Mouse (Mus musculus) kidney, adult 9 months (tissue): Measurements from ENCODE around the gene Nlrp9b.
"Not testable (repeated sequence)": the region's sequence is repeated elsewhere in the genome, so short reads cannot be mapped to it uniquely, and the experiment has no call there.

Experiments
- DNase-seq: peaks from one replicate; pipeline ENCODE4 v3.0.0; 2022

Nlrp9b gene

DNA sequence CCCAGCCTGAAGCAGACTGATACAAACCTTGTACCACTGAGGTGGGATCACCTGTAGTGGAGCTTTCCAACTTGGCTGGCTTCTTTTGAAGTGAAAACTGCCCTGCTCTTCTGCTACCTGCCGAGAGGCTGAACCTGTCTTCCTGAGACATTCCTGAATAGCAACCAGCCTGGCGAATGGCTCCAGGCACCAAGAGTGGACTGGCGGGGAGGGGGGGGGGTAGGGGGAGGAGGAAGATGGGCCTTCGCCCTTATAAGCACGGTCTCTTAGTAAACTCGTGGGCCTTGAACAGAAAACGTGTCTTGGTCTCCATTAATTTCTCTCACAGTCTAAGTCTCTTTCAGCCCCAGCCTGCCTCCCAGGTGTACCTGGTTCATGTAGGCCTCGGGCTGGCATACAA lies at the start of gene Nlrp9b:
Gene Nlrp9b, plus strand, starts transcription at position 301 of the 400 bp plus-strand sequence.
- DNase-seq, result not testable (repeated sequence)

DNA sequence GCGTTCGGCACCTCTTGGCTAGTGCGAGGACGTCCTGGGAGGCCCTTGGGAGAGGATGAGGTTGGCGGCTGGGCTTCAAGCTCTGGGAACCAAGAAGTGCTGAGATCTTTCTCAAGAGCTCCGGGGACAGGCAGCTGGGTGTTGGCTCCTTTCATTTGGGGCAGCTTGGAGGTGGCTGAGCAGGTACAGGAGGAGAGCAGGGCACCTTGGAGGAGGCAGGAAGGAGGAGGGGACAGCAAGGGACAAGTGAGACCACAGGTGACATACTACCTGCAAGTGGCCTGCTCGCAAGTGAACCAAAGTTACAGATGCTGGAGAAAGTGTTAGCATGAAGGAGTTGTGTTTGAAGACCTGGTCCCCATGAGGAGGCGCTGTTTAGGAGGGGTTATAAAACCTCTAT lies 46.6 kb upstream of the Nlrp9b start:
- DNase-seq, result no peak

GRCm38 (mm10) chr7:19945201-19945600 lies 46.1 kb upstream of the Nlrp9b start:
- DNase-seq, result no peak

DNA sequence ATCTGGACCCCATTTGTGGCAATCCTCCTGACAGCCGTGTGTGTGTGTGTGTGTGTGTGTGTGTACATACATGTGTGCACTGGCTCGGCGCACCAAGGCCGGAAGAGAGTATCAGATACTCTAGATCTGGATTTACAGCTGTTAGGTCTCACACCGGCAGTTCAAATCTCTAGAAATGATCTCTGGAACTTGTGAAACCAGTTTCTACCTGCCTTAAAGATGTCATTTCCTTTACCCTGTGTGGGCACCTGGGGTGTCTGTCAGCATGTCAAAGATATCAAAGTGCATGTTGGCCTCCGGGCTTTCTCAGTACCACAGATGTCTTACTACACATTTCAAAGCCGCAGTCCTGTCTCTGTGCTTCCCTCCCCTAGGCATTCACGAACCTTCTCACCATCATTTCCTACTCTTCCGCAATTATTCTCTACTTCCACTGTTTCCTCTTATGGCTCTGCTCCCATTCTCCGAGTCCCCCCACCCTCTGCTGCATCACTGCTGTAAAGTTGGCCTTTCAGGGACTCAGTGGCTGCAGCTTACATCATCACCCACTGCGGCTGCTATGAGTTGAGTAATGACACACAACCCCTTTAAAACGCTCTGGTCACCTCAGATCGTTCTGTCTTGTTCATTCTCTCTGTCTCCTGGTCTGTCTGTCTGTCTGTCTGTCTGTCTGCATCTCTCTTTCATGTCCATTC lies 45.3 kb upstream of the Nlrp9b start:
- no peak for DNase-seq

- DNase-seq, result no peak
Measured at GRCm38 (mm10) chr7:19948956-19949355, 42.3 kb upstream of the Nlrp9b start.

DNA sequence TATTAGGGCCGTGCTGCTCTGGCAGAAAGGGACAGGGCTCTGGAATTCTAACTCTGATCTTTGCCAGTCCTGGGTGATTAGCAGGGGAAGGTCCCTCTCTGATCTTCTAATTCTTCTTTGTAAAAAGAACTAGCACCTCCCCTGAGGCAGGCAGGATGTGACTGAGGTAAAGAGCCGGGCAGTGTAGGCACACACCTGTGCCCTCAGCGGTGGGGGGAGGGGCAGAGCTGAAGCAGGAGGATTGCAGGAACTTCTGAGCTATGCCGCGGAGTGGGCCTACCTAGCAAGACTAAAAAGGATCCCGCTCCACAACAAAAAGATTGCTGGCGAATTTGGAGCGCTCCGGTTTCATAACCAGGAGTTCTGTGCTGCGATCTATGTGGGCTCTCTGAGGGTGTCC lies 41.3 kb upstream of the Nlrp9b start:
- DNase-seq, result no peak

- DNase-seq, result no peak
Measured at GRCm38 (mm10) chr7:19950589-19950988, 40.7 kb upstream of the Nlrp9b start, which contains the start of gene Igsf23. Gene Igsf23 (minus strand): TSS chr7:19950756.

GRCm38 (mm10) chr7:19952320-19952986 lies 38.8 kb upstream of the Nlrp9b start:
- DNase-seq, result peak; percentile 66

DNA sequence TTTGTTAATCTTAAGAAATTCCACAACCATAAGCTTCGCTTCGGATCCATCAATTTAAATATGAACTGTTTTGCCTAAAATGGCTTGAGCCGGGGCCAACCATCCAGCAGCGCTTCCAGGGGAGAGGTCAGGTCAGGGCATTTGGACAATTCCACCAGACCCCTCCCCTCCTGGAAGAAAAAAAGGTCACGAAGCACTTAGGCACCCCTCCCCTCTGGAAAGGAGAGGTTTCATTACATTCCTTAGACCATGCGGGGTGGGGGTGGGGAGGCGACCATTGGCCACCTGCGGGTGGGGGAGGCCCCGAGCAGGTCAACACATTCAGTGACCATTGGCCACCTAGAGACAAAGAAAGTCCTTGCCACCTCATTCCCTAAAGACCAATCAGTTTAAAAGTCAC lies 38.2 kb upstream of the Nlrp9b start:
- DNase-seq, result no peak

DNA sequence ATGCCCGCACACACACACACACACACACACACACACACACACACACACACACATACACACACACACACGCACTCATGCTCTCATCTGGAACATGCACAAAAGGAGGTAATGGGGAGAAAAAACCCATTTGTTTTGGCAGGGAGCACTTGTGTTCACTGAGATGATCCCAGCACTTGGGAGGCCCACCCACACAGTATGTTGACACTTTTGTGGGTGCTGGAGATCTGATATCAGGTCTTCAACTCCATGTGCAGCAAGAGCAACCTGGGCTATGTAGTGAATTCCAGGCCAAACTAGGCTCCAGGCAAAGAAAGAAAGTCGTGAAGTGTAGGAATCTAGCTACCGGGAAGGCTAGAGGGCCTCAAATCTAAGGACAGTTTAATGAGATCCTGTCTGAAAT lies 35.4 kb upstream of the Nlrp9b start:
- no peak for DNase-seq

DNA sequence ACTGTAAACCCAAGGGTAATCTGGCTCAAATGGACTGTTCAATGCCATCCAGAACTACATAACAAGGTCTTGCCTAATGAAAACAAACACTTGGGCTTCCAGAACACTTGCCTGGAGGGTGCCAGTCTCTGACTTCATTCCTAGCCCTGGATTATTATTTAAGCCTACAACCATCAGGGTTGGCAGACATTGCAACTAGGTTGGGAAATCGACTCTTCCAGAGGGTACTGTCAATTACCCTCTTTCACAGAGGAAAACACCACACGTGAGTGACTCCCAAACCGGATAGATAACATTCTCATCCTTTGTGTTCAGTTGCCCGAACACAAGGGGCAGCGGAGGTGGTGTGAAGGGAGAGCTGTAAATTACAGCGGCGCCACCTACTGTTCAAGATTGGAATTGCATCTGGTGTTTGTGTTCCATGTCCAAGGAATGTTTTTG lies 34.9 kb upstream of the Nlrp9b start:
- peak; percentile 94 for DNase-seq

- DNase-seq, result no peak
Measured at GRCm38 (mm10) chr7:19962423-19962822, 28.8 kb upstream of the Nlrp9b start.

DNA sequence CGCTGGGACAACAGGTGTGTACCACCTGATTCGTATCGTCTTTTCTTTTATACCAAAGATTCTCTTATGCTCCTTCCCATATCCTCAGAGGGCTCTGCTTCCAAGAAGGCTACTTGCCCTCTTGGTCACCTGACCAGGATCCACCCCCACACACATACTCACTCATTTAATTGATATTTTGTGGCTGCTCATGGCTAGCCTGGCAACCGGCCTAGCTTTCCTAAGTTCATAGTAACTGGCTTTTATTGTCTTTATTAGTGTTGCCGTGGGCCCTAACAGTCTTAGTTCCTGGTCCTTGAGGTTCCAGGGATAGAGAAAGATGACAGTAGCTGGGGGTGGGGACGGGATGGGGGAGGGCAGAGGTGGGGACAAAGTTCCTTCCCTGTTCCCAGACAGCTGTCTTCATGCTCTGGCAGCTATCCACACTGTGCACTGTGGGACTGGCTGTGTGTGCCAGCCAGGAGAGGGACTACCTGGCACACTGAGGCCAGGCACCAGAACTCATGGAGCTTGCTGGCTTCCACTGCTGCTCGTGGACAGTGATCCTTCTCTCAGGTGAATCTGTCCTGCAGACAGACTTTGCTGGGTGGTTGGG lies 26.2 kb upstream of the Nlrp9b start, which contains the start of gene Ceacam20:
Gene Ceacam20, plus strand, starts transcription at position 428 of the 595 bp plus-strand sequence.
- peak; percentile 49 for DNase-seq

- DNase-seq, result no peak
Measured at GRCm38 (mm10) chr7:19969106-19969505, 22.2 kb upstream of the Nlrp9b start.

GRCm38 (mm10) chr7:19969541-19970090 lies 21.6 kb upstream of the Nlrp9b start:
- no peak for DNase-seq

DNA sequence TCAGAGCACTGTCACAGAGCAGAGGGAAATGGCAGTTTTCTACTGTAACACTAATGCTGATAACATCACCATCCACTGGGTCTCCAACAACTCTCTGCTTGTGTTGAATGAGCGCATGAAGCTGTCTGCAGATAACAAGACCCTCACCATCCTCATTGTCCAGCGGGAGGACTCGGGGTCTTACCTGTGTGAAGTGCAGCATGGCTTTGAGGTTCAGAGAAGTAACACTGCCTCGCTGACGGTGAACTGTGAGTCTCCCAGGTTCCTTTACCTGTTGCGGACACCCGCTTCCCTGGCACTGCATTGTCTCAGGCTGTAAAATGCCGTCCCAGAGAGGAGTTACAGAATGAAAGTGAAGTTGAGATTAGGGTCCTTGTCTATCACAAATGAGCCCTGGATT lies 21.1 kb upstream of the Nlrp9b start:
- DNase-seq, result no peak

GRCm38 (mm10) chr7:19971516-19971915 lies 19.7 kb upstream of the Nlrp9b start:
- no peak for DNase-seq

GRCm38 (mm10) chr7:19996721-19997120 lies 5.5 kb downstream of the Nlrp9b start:
- not testable (repeated sequence) for DNase-seq

- no peak for DNase-seq
Measured at GRCm38 (mm10) chr7:20009987-20010386, 18.7 kb downstream of the Nlrp9b start.

- DNase-seq, result not testable (repeated sequence)
Measured at GRCm38 (mm10) chr7:20064100-20064499, 72.8 kb downstream of the Nlrp9b start.

DNA sequence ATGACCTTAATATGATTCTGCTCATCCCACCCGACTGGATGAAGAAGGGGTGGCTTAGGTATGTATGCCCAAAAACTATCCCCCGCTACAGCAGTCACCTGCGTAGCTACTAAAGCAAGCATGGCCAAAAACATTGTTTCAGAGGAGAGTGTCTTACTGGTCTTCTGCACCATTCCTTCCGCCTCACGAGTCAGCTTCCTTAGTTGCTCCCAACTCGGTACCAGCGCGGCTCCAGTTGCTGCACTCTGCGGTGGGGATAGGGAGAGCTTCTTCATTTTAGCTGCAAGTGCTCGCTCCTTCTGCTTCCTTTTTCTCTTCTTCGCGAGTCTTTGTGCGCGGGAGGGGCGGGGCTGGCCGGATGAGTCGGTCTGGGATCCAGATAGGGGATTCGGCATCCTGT lies 86.9 kb downstream of the Nlrp9b start:
- DNase-seq, result not testable (repeated sequence)

DNA sequence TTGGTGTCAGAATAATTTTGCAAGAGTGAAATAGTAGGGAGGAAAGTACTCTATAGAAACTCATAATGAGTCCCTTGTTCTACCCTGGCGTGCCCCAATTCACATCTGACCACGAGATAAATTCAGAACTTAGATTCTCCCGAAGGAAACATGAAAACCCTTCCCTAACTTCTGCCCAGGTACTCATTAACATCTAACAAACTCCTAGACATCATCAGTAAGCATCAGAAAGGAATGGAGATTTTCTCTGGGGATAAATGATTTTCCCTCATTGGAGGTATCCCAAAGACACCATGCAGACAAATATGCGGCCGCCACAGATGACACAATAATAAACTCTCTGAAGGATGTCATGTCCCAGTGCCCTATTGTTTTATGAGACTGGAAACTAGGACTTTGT lies 108.1 kb downstream of the Nlrp9b start, which contains the start of gene Vmn1r91:
Gene Vmn1r91, plus strand, starts transcription at position 301 of the 400 bp plus-strand sequence.
- DNase-seq, result not testable (repeated sequence)

- DNase-seq, result not testable (repeated sequence)
Measured at GRCm38 (mm10) chr7:20122479-20122878, 131.2 kb downstream of the Nlrp9b start, which contains the start of gene Gm16442. Gene Gm16442 (minus strand): TSS chr7:20122579.
